Mouse (Mus musculus): Measurements from ENCODE around the gene Cald1. TPM values are rescaled to one million over a fixed set of nuclear protein-coding genes. Genes with fewer than 3 reads are reported as not detected.

Gene Cald1
- 31.9 TPM for polyA plus RNA-seq (2015; fragmentation: Illumina TruSeq; extraction: RNeasy Lipid Tissue Mini Kit (QIAGEN cat#74804); ENCODE audit: insufficient read depth, low read depth, low replicate concordance)

GRCm38 (mm10) chr6:34598121-34599065, at the start of gene Cald1:
Gene Cald1 (plus strand): TSS chr6:34598500.

DNA sequence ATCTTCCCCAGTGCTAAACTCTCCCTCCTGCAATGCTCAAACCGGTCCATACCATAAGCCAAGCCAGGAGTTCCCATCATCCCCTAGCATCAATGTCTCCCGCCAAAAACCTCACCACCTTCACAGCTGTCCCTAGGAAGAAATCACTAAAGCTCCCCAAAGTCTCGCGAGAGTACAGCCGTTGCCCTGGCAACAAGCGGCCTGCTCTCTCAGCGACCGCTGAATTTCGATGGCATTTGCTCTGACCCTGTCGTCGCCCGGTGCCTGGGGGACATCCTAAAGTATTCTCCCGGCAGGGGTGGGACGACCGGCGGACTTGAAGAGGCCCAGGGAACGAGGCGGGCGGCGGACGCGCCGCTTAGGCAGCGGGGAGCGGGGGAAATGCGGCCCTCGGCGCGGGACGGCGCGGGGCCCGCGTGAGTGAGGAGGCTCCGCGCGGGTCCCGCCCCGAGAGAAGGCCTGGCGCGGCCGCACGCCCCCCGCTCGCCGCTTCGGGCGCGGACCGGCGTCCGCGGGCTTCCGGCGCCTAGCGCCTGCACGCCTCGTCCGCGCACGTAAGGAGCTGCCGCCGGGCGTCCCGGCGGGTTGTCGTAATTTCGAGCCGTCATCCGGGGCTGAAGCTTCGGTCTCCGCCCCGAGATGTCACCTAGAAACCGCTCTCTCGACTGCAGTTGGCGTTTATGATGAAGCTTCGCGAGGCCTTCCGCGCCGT, 182.1 kb downstream of the Cald1 start, which contains the start of gene Agbl3:
Gene Agbl3 (plus strand): TSS at position 202 of the 712 bp plus-strand sequence.

Other genes with a start within 250 kb of the Cald1 start
- gene Akr1b8, start 244.4 kb upstream of the Cald1 start, polyA plus RNA-seq (2015; fragmentation: Illumina TruSeq; extraction: RNeasy Lipid Tissue Mini Kit (QIAGEN cat#74804); ENCODE audit: insufficient read depth, low read depth, low replicate concordance), result 3.5 TPM
- gene Akr1b10, start 214.3 kb upstream of the Cald1 start, polyA plus RNA-seq (2015; fragmentation: Illumina TruSeq; extraction: RNeasy Lipid Tissue Mini Kit (QIAGEN cat#74804); ENCODE audit: insufficient read depth, low read depth, low replicate concordance), result 6.6 TPM
- gene Akr1b7, start 186.2 kb upstream of the Cald1 start, polyA plus RNA-seq (2015; fragmentation: Illumina TruSeq; extraction: RNeasy Lipid Tissue Mini Kit (QIAGEN cat#74804); ENCODE audit: insufficient read depth, low read depth, low replicate concordance), result 1.1 TPM
- gene Bpgm, start 122.3 kb upstream of the Cald1 start, polyA plus RNA-seq (2015; fragmentation: Illumina TruSeq; extraction: RNeasy Lipid Tissue Mini Kit (QIAGEN cat#74804); ENCODE audit: insufficient read depth, low read depth, low replicate concordance), result 8.9 TPM
- 1.7 TPM for gene Agbl3, start 181.9 kb downstream of the Cald1 start, polyA plus RNA-seq (2015; fragmentation: Illumina TruSeq; extraction: RNeasy Lipid Tissue Mini Kit (QIAGEN cat#74804); ENCODE audit: insufficient read depth, low read depth, low replicate concordance)

Measured in pancreas, adult 10 weeks (tissue).